Mouse (Mus musculus) embryonic fibroblast, embryonic 13.5 days (primary cell): ENCODE measurements around the gene Sorcs2.

Source experiments
- CTCF ChIP-seq: IDR thresholded peaks from 2 replicates; pipeline ENCODE4 v1.5.1; 2011; ENCODE audit warnings: mild to moderate bottlenecking, control low read depth, low read length, moderate library complexity, borderline replicate concordance; ENCODE audit not compliant: insufficient read depth
- POLR2A ChIP-seq: IDR thresholded peaks from 2 replicates; pipeline ENCODE4 v1.6.1; 2011; ENCODE audit warnings: low read depth, mild to moderate bottlenecking, control low read depth, low read length, moderate library complexity

- no peak for TF ChIP-seq CTCF
- no peak for TF ChIP-seq POLR2A
Measured at GRCm38 (mm10) chr5:35985611-35986010, 412.3 kb downstream of the Sorcs2 start.
